Comparison of ENCODE assay signal across 8 mouse cellular contexts in genomic region chr3:53657744-53658534, GRCm38 (mm10). TPM values are rescaled to one million over a fixed set of nuclear protein-coding genes. Genes with fewer than 3 reads are reported as not detected.
DNase-seq lines count a peak whose midpoint lies in the region; ATAC-seq lines count a peak whose summit lies in the region.

No protein-coding gene starts in this region.

- peak overlapping the region; percentile 68 for H3K9ac ChIP-seq in limb, embryonic 13.5 days
- no peak overlapping the region for H3K9ac ChIP-seq in midbrain, embryonic 15.5 days

- peak; percentile 11 to 49 for DNase-seq in layer of hippocampus, postnatal 14 days (ENCODE audit: low spot score in 2 of 2)
- no peak for DNase-seq in layer of hippocampus, adult 9-11 months
- DNase-seq in embryo, embryonic 10.5 days (ENCODE audit: low spot score), result peak; percentile 76
- peak; percentile 57 for DNase-seq in heart, postnatal 4 days

- peaks cover 17% of the 10 kb centered on the region for H3K36me3 ChIP-seq in limb, embryonic 13.5 days
- H3K36me3 ChIP-seq in midbrain, embryonic 15.5 days (replicated peaks), result no peaks in the 10 kb centered on the region

- H3K9me3 ChIP-seq in limb, embryonic 13.5 days, result peaks cover 26% of the 10 kb centered on the region
- no peaks in the 10 kb centered on the region for H3K9me3 ChIP-seq in midbrain, embryonic 15.5 days

- peak overlapping the region; percentile 62 for H3K4me3 ChIP-seq in limb, embryonic 13.5 days
- peak overlapping the region; percentile 54 for H3K4me3 ChIP-seq in midbrain, embryonic 15.5 days

- H3K27ac ChIP-seq in limb, embryonic 13.5 days, result no peak overlapping the region
- H3K27ac ChIP-seq in midbrain, embryonic 15.5 days, result no peak overlapping the region

- peaks cover 35% of the 10 kb centered on the region for H3K27me3 ChIP-seq in limb, embryonic 13.5 days
- peaks cover 18% of the 10 kb centered on the region for H3K27me3 ChIP-seq in midbrain, embryonic 15.5 days (replicated peaks)

- H3K4me1 ChIP-seq in limb, embryonic 13.5 days, result peaks cover 26% of the 10 kb centered on the region
- peaks cover 27% of the 10 kb centered on the region for H3K4me1 ChIP-seq in midbrain, embryonic 15.5 days

- ATAC-seq in limb, embryonic 13.5 days (ENCODE audit: low FRiP score, low read depth), result no peak
- no peak for ATAC-seq in midbrain, embryonic 15.5 days (replicated peaks)
- no peak for ATAC-seq in megakaryocyte-erythroid progenitor cell, adult 5-6 weeks (replicated peaks; ENCODE audit: low FRiP score, low TSS enrichment, poor library complexity, severe bottlenecking)
- ATAC-seq in granulocyte monocyte progenitor cell, adult 5-6 weeks (replicated peaks; ENCODE audit: poor library complexity, severe bottlenecking), result no peak

- peak overlapping the region; percentile 99 for H3K4me2 ChIP-seq in limb, embryonic 13.5 days (replicated peaks)
- peak overlapping the region; percentile 97 for H3K4me2 ChIP-seq in midbrain, embryonic 15.5 days

- WGBS in limb, embryonic 13.5 days, result 1% methylated on average over 21 of the region's 21 CpGs
- WGBS in midbrain, embryonic 15.5 days, result under 1% methylated on average over 21 of the region's 21 CpGs

RNA-seq across cellular contexts. Expression of gene Frem2, which starts 0.8 kb away (rescaled TPM):
- total RNA-seq in layer of hippocampus, postnatal 14 days (2021), result 1 to 10 TPM; 3.1 to 4.0 TPM
- total RNA-seq in heart, postnatal 4 days (2021), result 10 to 100 TPM; 20.2 to 20.7 TPM
- polyA plus RNA-seq in limb, embryonic 13.5 days (2015; fragmentation: Nextera tagmentation; extraction: Ambion mirVana), result 5.7 and 6.8 TPM in 2 replicates
- polyA plus RNA-seq in midbrain, embryonic 15.5 days (2015; fragmentation: Nextera tagmentation; extraction: Ambion mirVana), result 1.0 and 1.1 TPM in 2 replicates
- total RNA-seq in megakaryocyte-erythroid progenitor cell, adult 5-6 weeks (2014; fragmentation: Nextera tagmentation), result not detected in 2 replicates
- not detected in 2 replicates for total RNA-seq in megakaryocyte-erythroid progenitor cell, adult 5-6 weeks (2017)
- not detected in 2 replicates for total RNA-seq in granulocyte monocyte progenitor cell, adult 5-6 weeks (2014; fragmentation: Nextera tagmentation)
- not detected in 2 replicates for total RNA-seq in granulocyte monocyte progenitor cell, adult 5-6 weeks (2017)

Comparison
In these comparisons a context has a peak if more than half of its experiments do, and no peak if none do; other contexts are left out.
1. RNA of gene Frem2, which starts 0.8 kb away (total RNA-seq): 20.2 to 20.7 TPM in heart, postnatal 4 days; 3.1 to 4.0 TPM in layer of hippocampus, postnatal 14 days, not detected in megakaryocyte-erythroid progenitor cell, adult 5-6 weeks and not detected in granulocyte monocyte progenitor cell, adult 5-6 weeks; every median in the first group is over 4 times any median in the second.